Mouse (Mus musculus): ENCODE measurements around the gene Lsmem1.

DNA sequence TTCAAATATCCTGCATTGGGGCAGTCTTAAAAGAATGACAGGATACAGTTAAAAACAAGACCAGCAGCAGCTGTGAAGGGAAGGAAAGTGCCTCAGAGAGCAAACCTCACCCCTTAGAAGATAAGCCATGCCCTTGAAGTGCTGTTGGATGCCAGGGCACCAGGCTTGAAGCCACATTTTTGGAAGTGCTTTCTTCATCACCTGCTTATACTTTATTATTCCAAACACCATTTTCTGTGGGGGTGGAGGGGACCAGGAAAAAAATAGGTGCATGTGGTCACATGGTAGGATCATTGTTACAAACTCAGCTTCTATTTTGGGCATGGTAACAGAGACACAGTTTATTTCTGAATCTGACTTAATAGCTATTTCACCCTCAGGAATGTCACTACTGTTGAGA, 1.8 kb downstream of the Lsmem1 start:
- no peak for TF ChIP-seq CTCF (IDR thresholded peaks at IDR 0.05; ENCODE audit: borderline replicate concordance, extremely low read depth, insufficient read depth, insufficient read length)
- no peak for TF ChIP-seq POLR2A (IDR thresholded peaks at IDR 0.05; ENCODE audit: borderline replicate concordance, extremely low read depth, insufficient read depth, insufficient read length, poor library complexity, severe bottlenecking)

Data from brain, embryonic 14.5 days (tissue).